Mouse (Mus musculus): ENCODE data around the gene Tbl3.

GRCm38 (mm10) chr17:24728184-24728583, 20.7 kb upstream of the Tbl3 start:
- no peak for TF ChIP-seq CTCF (IDR thresholded peaks at IDR 0.05; ENCODE audit: low read depth)
- no peak for TF ChIP-seq EP300 (IDR thresholded peaks at IDR 0.05; ENCODE audit: low read depth)

Measured in liver, embryonic 14.5 days (tissue).